Mouse (Mus musculus): Measurements from ENCODE around the gene Palm2. TPM values are rescaled to one million over a fixed set of nuclear protein-coding genes. Genes with fewer than 3 reads are reported as not detected.

Palm2 gene
- polyA plus RNA-seq, 1 experiment = 0.27 TPM

- no peak for DNase-seq
- no peak for TF ChIP-seq POLR2A (IDR thresholded peaks at IDR 0.05; ENCODE audit: borderline replicate concordance, extremely low read depth, low read depth, low read length)
- no peak for TF ChIP-seq CTCF (IDR thresholded peaks at IDR 0.05; ENCODE audit: insufficient read depth, low read length)
- WGBS = 76% methylated on average over 6 of the region's 6 CpGs
- Histone ChIP-seq H3K4me1 (ENCODE audit: control insufficient read depth, insufficient read depth, low read length) (no peaks in the 10 kb centered on the region), H3K4me3 (replicated peaks; ENCODE audit: extremely low read depth, low read depth, low read length) (no peak overlapping the region)
Observed at GRCm38 (mm10) chr4:57533686-57534085, 99.6 kb downstream of the Palm2 start.

- Histone ChIP-seq H3K4me3 (replicated peaks; ENCODE audit: extremely low read depth, low read depth, low read length) (no peak overlapping the region), H3K4me1 (ENCODE audit: control insufficient read depth, insufficient read depth, low read length) (no peaks in the 10 kb centered on the region)
- WGBS = 45% methylated on average over 6 of the region's 6 CpGs
- DNase-seq = no peak
- TF ChIP-seq POLR2A (IDR thresholded peaks at IDR 0.05; ENCODE audit: borderline replicate concordance, extremely low read depth, low read depth, low read length) = no peak
- TF ChIP-seq CTCF (IDR thresholded peaks at IDR 0.05; ENCODE audit: insufficient read depth, low read length) = no peak
Observed at GRCm38 (mm10) chr4:57534232-57534631, 100.2 kb downstream of the Palm2 start.

GRCm38 (mm10) chr4:57535087-57535486 is 101.0 kb downstream of the Palm2 start:
- no peak for TF ChIP-seq CTCF (IDR thresholded peaks at IDR 0.05; ENCODE audit: insufficient read depth, low read length)
- no peak for TF ChIP-seq POLR2A (IDR thresholded peaks at IDR 0.05; ENCODE audit: borderline replicate concordance, extremely low read depth, low read depth, low read length)

GRCm38 (mm10) chr4:57538029-57538688 is 104.1 kb downstream of the Palm2 start:
- TF ChIP-seq POLR2A (IDR thresholded peaks at IDR 0.05; ENCODE audit: borderline replicate concordance, extremely low read depth, low read depth, low read length) (no peak), CTCF (IDR thresholded peaks at IDR 0.05; ENCODE audit: insufficient read depth, low read length) (no peak)
- WGBS = 20% methylated on average over 4 of the region's 4 CpGs
- Histone ChIP-seq H3K4me3 (replicated peaks; ENCODE audit: extremely low read depth, low read depth, low read length) (no peak overlapping the region), H3K4me1 (ENCODE audit: control insufficient read depth, insufficient read depth, low read length) (no peaks in the 10 kb centered on the region)
- DNase-seq = no peak

More at GRCm38 (mm10) chr4:57535087-57535486, 101.0 kb downstream of the Palm2 start:
- 92% methylated on average over 4 of the region's 4 CpGs for WGBS
- H3K4me1 ChIP-seq (ENCODE audit: control insufficient read depth, insufficient read depth, low read length) = no peaks in the 10 kb centered on the region
- no peak overlapping the region for H3K4me3 ChIP-seq (replicated peaks; ENCODE audit: extremely low read depth, low read depth, low read length)
- DNase-seq = no peak

- WGBS = 5% methylated on average over 6 of the region's 6 CpGs
- no peak overlapping the region for H3K4me3 ChIP-seq (replicated peaks; ENCODE audit: extremely low read depth, low read depth, low read length)
- peak; percentile 25 for DNase-seq
Observed at GRCm38 (mm10) chr4:57543692-57544256, 109.7 kb downstream of the Palm2 start.

GRCm38 (mm10) chr4:57547785-57548184 is 113.7 kb downstream of the Palm2 start:
- DNase-seq = no peak
- 66% methylated on average over 7 of the region's 7 CpGs for WGBS
- TF ChIP-seq CTCF (IDR thresholded peaks at IDR 0.05; ENCODE audit: insufficient read depth, low read length) (no peak), POLR2A (IDR thresholded peaks at IDR 0.05; ENCODE audit: borderline replicate concordance, extremely low read depth, low read depth, low read length) (no peak)

More at GRCm38 (mm10) chr4:57543692-57544256, 109.7 kb downstream of the Palm2 start:
- no peak for TF ChIP-seq POLR2A (IDR thresholded peaks at IDR 0.05; ENCODE audit: borderline replicate concordance, extremely low read depth, low read depth, low read length)
- no peak for TF ChIP-seq CTCF (IDR thresholded peaks at IDR 0.05; ENCODE audit: insufficient read depth, low read length)
- H3K4me1 ChIP-seq (ENCODE audit: control insufficient read depth, insufficient read depth, low read length) = peaks cover 3% of the 10 kb centered on the region; the same call in 1 of the 2 replicates

GRCm38 (mm10) chr4:57550216-57550615 is 116.2 kb downstream of the Palm2 start:
- TF ChIP-seq CTCF (IDR thresholded peaks at IDR 0.05; ENCODE audit: insufficient read depth, low read length) (no peak), POLR2A (IDR thresholded peaks at IDR 0.05; ENCODE audit: borderline replicate concordance, extremely low read depth, low read depth, low read length) (no peak)
- WGBS = 22% methylated on average over 1 of the region's 1 CpGs
- Histone ChIP-seq H3K4me3 (replicated peaks; ENCODE audit: extremely low read depth, low read depth, low read length) (no peak overlapping the region), H3K4me1 (ENCODE audit: control insufficient read depth, insufficient read depth, low read length) (no peaks in the 10 kb centered on the region)
- no peak for DNase-seq

More at GRCm38 (mm10) chr4:57547785-57548184, 113.7 kb downstream of the Palm2 start:
- Histone ChIP-seq H3K4me3 (replicated peaks; ENCODE audit: extremely low read depth, low read depth, low read length) (no peak overlapping the region), H3K4me1 (ENCODE audit: control insufficient read depth, insufficient read depth, low read length) (peaks cover 3% of the 10 kb centered on the region; the same call in 1 of the 2 replicates)

- TF ChIP-seq POLR2A (IDR thresholded peaks at IDR 0.05; ENCODE audit: borderline replicate concordance, extremely low read depth, low read depth, low read length) (no peak), CTCF (IDR thresholded peaks at IDR 0.05; ENCODE audit: insufficient read depth, low read length) (no peak)
- Histone ChIP-seq H3K4me3 (replicated peaks; ENCODE audit: extremely low read depth, low read depth, low read length) (no peak overlapping the region), H3K4me1 (ENCODE audit: control insufficient read depth, insufficient read depth, low read length) (peaks cover 3% of the 10 kb centered on the region; the same call in 1 of the 2 replicates)
- no peak for DNase-seq
- 57% methylated on average over 2 of the region's 2 CpGs for WGBS
Observed at GRCm38 (mm10) chr4:57557102-57557501, 123.1 kb downstream of the Palm2 start.

GRCm38 (mm10) chr4:57559438-57559837 is 125.4 kb downstream of the Palm2 start:
- Histone ChIP-seq H3K4me1 (ENCODE audit: control insufficient read depth, insufficient read depth, low read length) (peaks cover 3% of the 10 kb centered on the region; the same call in 1 of the 2 replicates), H3K4me3 (replicated peaks; ENCODE audit: extremely low read depth, low read depth, low read length) (no peak overlapping the region)
- WGBS = 43% methylated on average over 1 of the region's 1 CpGs
- no peak for DNase-seq
- TF ChIP-seq CTCF (IDR thresholded peaks at IDR 0.05; ENCODE audit: insufficient read depth, low read length) (no peak), POLR2A (IDR thresholded peaks at IDR 0.05; ENCODE audit: borderline replicate concordance, extremely low read depth, low read depth, low read length) (no peak)

- TF ChIP-seq POLR2A (IDR thresholded peaks at IDR 0.05; ENCODE audit: borderline replicate concordance, extremely low read depth, low read depth, low read length) (no peak), CTCF (IDR thresholded peaks at IDR 0.05; ENCODE audit: insufficient read depth, low read length) (no peak)
- no peak overlapping the region for H3K4me3 ChIP-seq (replicated peaks; ENCODE audit: extremely low read depth, low read depth, low read length)
- peak; percentile 5 for DNase-seq
- 36% methylated on average over 3 of the region's 3 CpGs for WGBS
- H3K4me1 ChIP-seq (ENCODE audit: control insufficient read depth, insufficient read depth, low read length) = peaks cover 3% of the 10 kb centered on the region; the same call in 1 of the 2 replicates
Observed at GRCm38 (mm10) chr4:57560010-57560409, 126.0 kb downstream of the Palm2 start.
